Mouse (Mus musculus) kidney, postnatal 0 days (tissue): ENCODE measurements around the gene Qprt. TPM values are rescaled to one million over a fixed set of nuclear protein-coding genes. Genes with fewer than 3 reads are reported as not detected.

Experiments used
- ATAC-seq: fragments of 200-750 bp; cut with Nextera tagmentation; replicated peaks from 2 replicates; pipeline ENCODE4 v1.8.0; 2017; ENCODE audit warnings: low read depth, moderate number of reproducible peaks, moderate TSS enrichment, moderate library complexity; ENCODE audit not compliant: low FRiP score
- DNase-seq: peaks from one replicate; pipeline ENCODE4 v3.0.0-alpha.2; 2016; ENCODE audit warnings: low spot score
- H3K27ac ChIP-seq: fragments of 300-500 bp; sonication (generic); 2 replicates; pipeline ENCODE4 v1.5.1; 2014; ENCODE audit warnings: mild to moderate bottlenecking
- H3K27me3 ChIP-seq: fragments of 300-500 bp; sonication (generic); 2 replicates; pipeline ENCODE4 v1.6.1; 2014; ENCODE audit warnings: low read length, mixed read lengths; ENCODE audit not compliant: insufficient read depth
- H3K36me3 ChIP-seq: fragments of 300-500 bp; sonication (generic); 2 replicates; pipeline ENCODE4 v1.6.1; 2014; ENCODE audit warnings: low read length, mixed read lengths; ENCODE audit not compliant: insufficient read depth
- H3K4me1 ChIP-seq: fragments of 300-500 bp; sonication (generic); replicated peaks from 2 replicates; pipeline ENCODE4 v1.6.1; 2014; ENCODE audit warnings: antibody characterized with exemption, low read length, mixed read lengths; ENCODE audit not compliant: insufficient read depth
- H3K4me2 ChIP-seq: fragments of 300-500 bp; sonication (generic); 2 replicates; pipeline ENCODE4 v1.6.1; 2014; ENCODE audit warnings: mild to moderate bottlenecking, low read length, moderate library complexity, mixed read lengths
- H3K4me3 ChIP-seq: fragments of 300-500 bp; sonication (generic); replicated peaks from 2 replicates; pipeline ENCODE4 v1.5.1; 2014; ENCODE audit warnings: low read depth, low read length
- H3K9ac ChIP-seq: fragments of 300-500 bp; sonication (generic); 2 replicates; pipeline ENCODE4 v1.6.1; 2014; ENCODE audit warnings: low read depth, low read length
- H3K9me3 ChIP-seq: fragments of 300-500 bp; sonication (generic); replicated peaks from 2 replicates; pipeline ENCODE4 v1.6.1; 2016; ENCODE audit warnings: low read length, inconsistent platforms, mixed read lengths
- CTCF ChIP-seq: IDR thresholded peaks from 2 replicates; pipeline ENCODE4 v1.5.1; 2016; ENCODE audit warnings: antibody characterized with exemption, low read depth, mild to moderate bottlenecking, moderate library complexity
- WGBS: fragments of 180-500 bp; shearing (Covaris S2); extraction: QIAGEN DNeasy Blood & Tissue Kit; methylation state at CpG from one replicate; pipeline ENCODE4 v1.1.7; 2014; 5-methylcytosine and 5-hydroxymethylcytosine counted together
- polyA plus RNA-seq: library from polyadenylated mRNA; unstranded; fragments of >200 nt; fragmentation: Nextera tagmentation; extraction: Ambion mirVana; gene quantifications from 2 replicates; pipeline ENCODE4 v1.2.1, GENCODE M21; 2015

The Qprt gene
- polyA plus RNA-seq, 1 experiment from 2014 or later = 37.4 TPM

- ATAC-seq = no peak
- no peaks in the 10 kb centered on the region for H3K27me3 ChIP-seq
- H3K36me3 ChIP-seq = no peaks in the 10 kb centered on the region
- 64% methylated on average over 3 of the region's 3 CpGs for WGBS
- no peak overlapping the region for H3K4me3 ChIP-seq
- no peak overlapping the region for H3K4me2 ChIP-seq
- no peak for TF ChIP-seq CTCF
- no peak overlapping the region for H3K9ac ChIP-seq
- no peaks in the 10 kb centered on the region for H3K4me1 ChIP-seq
- no peaks in the 10 kb centered on the region for H3K9me3 ChIP-seq
- H3K27ac ChIP-seq = no peak overlapping the region
- peak; percentile 6 for DNase-seq
These were observed 31.5 kb upstream of the Qprt start for GRCm38 (mm10) chr7:127153477-127153876.

DNA sequence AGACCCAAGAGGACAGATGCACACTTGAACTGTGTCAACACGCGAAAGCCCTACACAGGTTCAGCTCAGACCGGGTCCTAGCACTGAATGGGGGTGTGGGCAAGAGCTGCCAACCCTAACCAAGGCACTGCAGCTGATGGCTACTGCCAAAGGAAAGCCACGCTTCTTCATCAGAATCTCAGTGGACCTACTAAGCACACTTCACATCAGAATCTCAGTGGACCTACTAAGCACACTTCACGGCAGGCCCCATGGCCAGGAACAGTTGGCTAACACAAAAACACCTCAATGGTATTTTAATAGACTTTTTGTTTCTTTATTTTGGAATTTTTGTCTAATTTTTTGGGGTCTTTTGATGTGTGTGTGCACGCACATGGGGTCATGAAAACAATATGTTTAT lies 30.4 kb upstream of the Qprt start:
- Histone ChIP-seq H3K36me3 (no peaks in the 10 kb centered on the region), H3K27me3 (no peaks in the 10 kb centered on the region), H3K27ac (no peak overlapping the region), H3K9me3 (no peaks in the 10 kb centered on the region), H3K9ac (no peak overlapping the region), H3K4me2 (no peak overlapping the region), H3K4me1 (no peaks in the 10 kb centered on the region), H3K4me3 (no peak overlapping the region)
- no peak for ATAC-seq
- 95% methylated on average over 6 of the region's 6 CpGs for WGBS
- DNase-seq = no peak
- no peak for TF ChIP-seq CTCF

DNA sequence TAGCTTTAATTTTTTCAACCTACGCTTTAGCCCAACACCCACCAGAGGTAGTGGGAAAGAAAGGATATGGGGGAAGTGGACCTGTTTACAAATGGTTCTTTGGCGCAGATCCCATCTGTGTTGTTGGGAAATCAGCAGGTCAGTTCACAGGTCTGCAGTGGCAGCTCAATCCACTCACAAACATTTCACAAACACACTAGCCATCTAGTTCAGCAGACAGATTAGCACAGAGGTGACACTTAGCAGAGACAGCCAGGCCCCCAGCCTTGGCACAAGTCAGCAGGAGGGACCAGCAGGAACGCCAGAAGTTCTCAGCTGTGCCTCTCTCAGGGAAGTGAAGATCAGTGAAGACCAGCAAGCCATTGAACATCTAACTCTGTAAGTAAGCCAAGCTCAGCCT lies 25.9 kb upstream of the Qprt start:
- H3K9me3 ChIP-seq = no peaks in the 10 kb centered on the region
- DNase-seq (no peak), ATAC-seq (no peak)
- H3K36me3 ChIP-seq = no peaks in the 10 kb centered on the region
- 0 out of 2 replicates have a peak, but pooled peaks cover 2% of the 10 kb centered on the region for H3K4me1 ChIP-seq
- 68% methylated on average over 3 of the region's 3 CpGs for WGBS
- no peak overlapping the region for H3K4me2 ChIP-seq
- no peak overlapping the region for H3K4me3 ChIP-seq
- H3K27ac ChIP-seq = no peak overlapping the region
- H3K9ac ChIP-seq = no peak overlapping the region
- no peaks in the 10 kb centered on the region for H3K27me3 ChIP-seq
- no peak for TF ChIP-seq CTCF

DNA sequence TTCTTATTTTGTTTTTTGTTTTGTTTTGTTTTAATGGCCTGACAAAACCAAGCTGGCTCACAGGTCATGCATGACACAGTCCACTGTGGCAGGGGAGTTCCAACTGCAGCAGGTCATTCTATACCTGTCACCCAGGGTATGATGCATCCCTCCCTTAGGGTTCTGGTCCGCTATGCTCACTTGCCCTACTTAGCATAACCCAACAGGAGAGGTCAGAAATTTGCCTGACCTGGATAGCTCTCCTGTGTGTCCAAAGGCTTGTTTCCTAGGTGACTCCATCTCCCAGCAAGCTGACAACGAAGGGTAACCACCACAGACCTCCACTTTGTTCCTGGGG lies 24.2 kb upstream of the Qprt start:
- H3K27ac ChIP-seq = no peak overlapping the region
- ATAC-seq = no peak
- 0 out of 2 replicates have a peak, but pooled peaks cover 2% of the 10 kb centered on the region for H3K4me1 ChIP-seq

DNA sequence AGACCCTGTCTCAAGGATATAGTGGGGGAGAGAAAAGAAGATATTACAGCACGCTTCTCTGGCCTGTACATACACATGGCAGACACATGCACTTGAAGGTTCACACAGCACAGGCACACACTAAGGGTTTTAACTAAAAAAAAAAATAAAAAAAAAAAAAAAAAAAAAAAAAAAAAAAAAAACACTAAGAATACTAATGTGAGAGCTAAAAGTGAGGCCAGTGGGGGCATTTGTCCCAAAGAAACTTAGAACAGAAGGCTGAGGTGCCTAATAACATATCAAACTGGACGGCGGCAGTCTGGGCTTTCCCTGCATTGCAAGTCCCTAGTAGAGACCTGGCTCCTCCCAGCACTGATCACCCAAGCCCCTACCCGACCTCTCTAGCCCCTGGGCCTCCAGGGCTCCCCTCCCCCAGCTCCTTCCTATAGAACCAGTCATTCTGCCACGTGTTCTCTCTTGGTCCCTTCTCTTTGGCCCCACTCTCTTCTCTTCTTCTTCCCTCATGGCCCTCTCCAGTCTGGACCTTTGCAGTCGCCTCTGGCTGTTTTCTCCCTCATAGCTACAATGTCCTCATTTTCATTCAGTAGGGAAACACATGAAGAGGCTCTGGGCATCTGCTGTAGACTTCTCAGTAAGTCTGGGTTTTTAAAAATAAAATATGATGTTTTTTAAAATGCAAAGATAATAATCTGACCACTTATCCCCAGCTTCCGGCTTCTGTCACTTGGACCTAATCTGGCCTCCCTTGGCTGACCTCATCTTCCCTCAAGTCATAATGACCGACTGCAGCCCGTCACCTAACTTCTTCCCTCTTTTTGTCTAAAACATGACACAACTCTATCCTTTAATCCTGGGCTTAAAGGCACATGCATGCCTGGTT lies 23.6 kb upstream of the Qprt start:
- H3K27me3 ChIP-seq = no peaks in the 10 kb centered on the region
- 0 out of 2 replicates have a peak, but pooled peaks cover 2% of the 10 kb centered on the region for H3K4me1 ChIP-seq
- H3K27ac ChIP-seq = no peak overlapping the region
- TF ChIP-seq CTCF = no peak
- DNase-seq (no peak), ATAC-seq (no peak)
- H3K4me2 ChIP-seq = no peak overlapping the region
- no peak overlapping the region for H3K9ac ChIP-seq
- H3K9me3 ChIP-seq = no peaks in the 10 kb centered on the region
- H3K4me3 ChIP-seq = no peak overlapping the region
- WGBS = 50% methylated on average over 9 of the region's 9 CpGs
- no peaks in the 10 kb centered on the region for H3K36me3 ChIP-seq

More for the DNA sequence above, 24.2 kb upstream of the Qprt start:
- Histone ChIP-seq H3K4me2 (no peak overlapping the region), H3K27me3 (no peaks in the 10 kb centered on the region), H3K36me3 (no peaks in the 10 kb centered on the region), H3K9me3 (no peaks in the 10 kb centered on the region), H3K4me3 (no peak overlapping the region), H3K9ac (no peak overlapping the region)
- no peak for TF ChIP-seq CTCF
- 56% methylated on average over 2 of the region's 2 CpGs for WGBS
- DNase-seq = no peak

DNA sequence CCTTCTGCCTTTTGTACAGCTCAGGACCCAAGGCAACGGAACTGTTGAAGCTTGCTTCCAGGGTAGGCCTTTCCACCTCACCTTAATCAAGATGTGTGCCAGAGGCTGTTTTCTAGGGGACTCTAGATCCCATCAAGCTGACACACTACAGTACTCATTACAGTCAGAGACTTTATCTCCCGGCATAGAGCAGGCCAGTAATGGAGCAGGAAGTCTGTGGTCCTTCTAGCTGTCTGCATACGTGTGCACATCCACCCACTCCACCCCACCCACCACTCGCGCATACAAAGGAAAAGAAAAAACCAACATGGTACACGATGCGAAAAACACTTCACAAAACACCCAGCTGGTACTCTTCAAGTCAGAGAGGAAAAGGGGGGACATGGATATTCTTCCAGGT lies 22.4 kb upstream of the Qprt start:
- Histone ChIP-seq H3K4me3 (no peak overlapping the region), H3K27me3 (no peaks in the 10 kb centered on the region), H3K4me1 (0 out of 2 replicates have a peak, but pooled peaks cover 2% of the 10 kb centered on the region), H3K9me3 (no peaks in the 10 kb centered on the region), H3K27ac (no peak overlapping the region), H3K36me3 (no peaks in the 10 kb centered on the region), H3K9ac (no peak overlapping the region), H3K4me2 (no peak overlapping the region)
- TF ChIP-seq CTCF = no peak
- WGBS = 76% methylated on average over 7 of the region's 7 CpGs
- no peak for DNase-seq
- no peak for ATAC-seq
